Mouse (Mus musculus): ENCODE measurements around the gene Zglp1. TPM values are rescaled to one million over a fixed set of nuclear protein-coding genes. Genes with fewer than 3 reads are reported as not detected.

Zglp1 gene
- total RNA-seq, 2 experiments from 2014 or later: not detected

DNA sequence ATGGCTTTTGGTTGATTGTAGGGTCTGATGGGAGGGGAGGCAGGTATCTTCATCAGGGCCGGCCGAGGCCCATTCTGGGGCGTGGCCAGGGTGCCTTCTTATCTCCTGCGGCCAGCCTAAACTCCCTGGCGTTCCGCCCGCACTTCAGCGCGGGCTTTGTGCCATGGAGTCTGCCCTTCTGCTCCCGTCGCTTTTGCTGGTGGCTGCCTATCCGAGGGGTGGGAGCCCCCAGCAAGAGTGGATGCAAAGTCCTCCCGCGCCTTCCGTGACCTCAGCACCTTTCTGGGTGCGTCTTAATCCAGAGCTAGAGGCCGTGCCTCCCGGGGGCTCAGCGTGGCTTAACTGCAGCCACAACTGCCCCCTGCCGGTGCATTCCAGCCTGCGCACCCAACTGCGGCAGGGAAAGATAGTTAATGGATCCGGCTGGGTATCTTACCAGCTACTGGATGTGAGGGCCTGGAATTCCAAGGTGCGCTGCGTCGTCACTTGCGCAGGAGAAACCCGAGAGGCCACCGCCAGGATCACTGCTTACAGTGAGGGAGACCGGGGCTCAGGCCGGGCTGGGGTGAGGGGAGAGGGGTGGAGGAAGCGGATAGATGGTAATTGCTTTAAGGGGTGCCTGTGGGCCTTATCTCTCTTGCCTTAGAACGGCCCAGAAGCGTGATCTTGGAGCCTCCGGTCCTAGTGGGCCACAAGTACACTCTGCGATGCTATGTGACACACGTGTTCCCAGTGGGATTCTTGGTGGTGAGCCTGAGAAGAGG, 37.4 kb downstream of the Zglp1 start, which contains the start of gene Icam4:
Gene Icam4, plus strand, starts transcription at position 83 of the 764 bp plus-strand sequence.
- ATAC-seq (replicated peaks; ENCODE audit: poor library complexity, severe bottlenecking): peak; percentile 51

DNA sequence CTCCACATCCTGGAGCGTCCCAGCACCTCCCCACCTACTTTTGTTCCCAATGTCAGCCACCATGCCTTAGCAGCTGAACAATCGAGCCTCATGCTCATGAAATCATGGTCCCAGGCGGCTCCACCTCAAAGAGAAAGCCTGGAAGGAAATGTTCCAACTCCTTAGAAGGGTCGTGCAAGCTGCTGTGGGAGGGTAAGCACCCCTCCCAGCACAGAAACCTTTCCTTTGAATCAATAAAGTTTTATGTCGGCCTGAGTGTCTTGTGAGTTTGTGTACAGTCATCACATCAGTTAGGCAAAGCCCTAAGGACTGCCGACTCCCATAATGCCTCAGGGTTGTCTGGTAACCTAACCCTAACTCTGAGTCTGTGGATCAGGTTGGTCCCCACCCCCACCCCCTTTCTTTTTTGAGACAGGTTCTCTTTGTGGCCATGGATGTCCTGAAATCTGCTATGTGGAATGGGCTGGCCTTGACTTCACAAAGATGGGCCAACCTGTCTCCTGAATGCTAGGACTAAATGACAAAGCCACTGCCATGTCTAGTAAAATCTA, 38.3 kb downstream of the Zglp1 start:
- ATAC-seq (replicated peaks; ENCODE audit: poor library complexity, severe bottlenecking): no peak

GRCm38 (mm10) chr9:21027774-21028290, 39.1 kb downstream of the Zglp1 start:
- no peak for ATAC-seq (replicated peaks; ENCODE audit: poor library complexity, severe bottlenecking)

DNA sequence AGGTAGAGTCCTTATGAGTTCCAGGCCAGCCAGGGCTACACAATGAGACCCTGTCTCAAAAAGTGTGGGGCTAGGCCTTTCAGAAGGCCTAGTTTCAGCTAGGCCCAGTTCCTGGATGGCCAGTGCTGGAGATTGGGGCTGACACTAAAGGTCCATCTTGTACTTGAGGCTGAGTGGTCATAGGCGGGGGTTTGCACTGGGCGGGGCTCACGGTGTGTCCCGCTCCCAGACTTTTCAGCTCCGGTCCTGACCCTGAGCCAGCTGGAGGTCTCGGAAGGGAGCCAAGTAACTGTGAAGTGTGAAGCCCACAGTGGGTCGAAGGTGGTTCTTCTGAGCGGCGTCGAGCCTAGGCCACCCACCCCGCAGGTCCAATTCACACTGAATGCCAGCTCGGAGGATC, 40.0 kb downstream of the Zglp1 start:
- no peak for ATAC-seq (replicated peaks; ENCODE audit: poor library complexity, severe bottlenecking)

DNA sequence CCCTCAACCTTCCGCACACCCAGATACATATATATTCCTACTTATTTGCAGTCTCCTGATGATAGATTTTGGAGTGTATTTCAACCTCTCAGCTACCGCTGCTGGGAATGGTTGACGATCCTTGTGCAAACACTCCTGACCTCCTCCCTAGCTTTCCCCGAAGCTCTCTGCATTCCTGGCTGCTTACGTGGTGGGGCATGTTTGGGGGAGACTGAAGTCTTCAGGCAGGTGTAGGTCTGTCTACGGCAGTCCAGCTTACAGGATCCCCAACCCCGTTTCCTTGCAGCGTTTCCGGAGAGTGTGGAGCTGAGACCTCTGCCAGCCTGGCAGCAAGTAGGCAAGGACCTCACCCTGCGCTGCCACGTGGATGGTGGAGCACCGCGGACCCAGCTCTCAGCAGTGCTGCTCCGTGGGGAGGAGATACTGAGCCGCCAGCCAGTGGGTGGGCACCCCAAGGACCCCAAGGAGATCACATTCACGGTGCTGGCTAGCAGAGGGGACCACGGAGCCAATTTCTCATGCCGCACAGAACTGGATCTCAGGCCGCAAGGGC, 41.6 kb downstream of the Zglp1 start:
- no peak for ATAC-seq (replicated peaks; ENCODE audit: poor library complexity, severe bottlenecking)

GRCm38 (mm10) chr9:21022726-21023125, 44.2 kb downstream of the Zglp1 start:
- no peak for ATAC-seq (replicated peaks; ENCODE audit: poor library complexity, severe bottlenecking)

DNA sequence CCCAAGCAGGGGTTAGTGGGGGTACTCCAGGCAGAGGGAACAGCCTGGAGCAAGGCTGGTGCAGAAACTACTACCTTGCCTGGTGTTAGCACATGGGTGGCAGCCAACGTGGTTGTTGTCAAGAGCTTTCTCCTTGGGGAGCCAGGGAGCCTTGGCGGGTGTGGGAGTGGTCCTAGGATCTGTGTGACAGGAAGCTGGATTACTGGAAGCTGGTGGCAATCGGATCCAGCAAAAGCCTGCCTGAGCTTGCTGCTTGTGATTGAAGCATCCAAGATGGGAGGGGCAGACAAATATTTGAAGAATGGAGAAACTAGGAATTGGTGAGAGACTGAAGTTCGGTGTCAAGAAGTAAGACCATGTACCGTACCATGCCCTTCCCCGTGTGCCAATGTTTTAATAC, 44.6 kb downstream of the Zglp1 start:
- no peak for ATAC-seq (replicated peaks; ENCODE audit: poor library complexity, severe bottlenecking)

DNA sequence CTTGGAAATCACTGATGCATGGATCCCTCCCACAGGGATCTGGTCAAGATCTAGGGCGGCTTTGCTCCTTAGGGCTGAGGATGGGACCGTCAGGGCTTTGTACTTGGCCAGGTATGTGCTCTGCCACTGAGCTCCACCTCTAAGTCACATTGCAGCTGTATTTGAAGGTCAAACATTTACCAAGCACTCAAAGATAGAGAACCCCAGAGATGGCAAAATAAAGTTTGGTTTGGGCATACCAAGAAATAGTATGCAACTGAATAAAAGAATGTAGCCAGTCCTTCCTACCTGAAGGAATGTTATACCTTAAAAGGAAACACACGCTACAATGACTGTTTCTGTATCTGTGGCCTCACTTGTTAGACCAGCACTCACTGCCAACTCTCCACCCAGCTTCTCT, 45.5 kb downstream of the Zglp1 start:
- no peak for ATAC-seq (replicated peaks; ENCODE audit: poor library complexity, severe bottlenecking)

GRCm38 (mm10) chr9:21018600-21018999, 48.3 kb downstream of the Zglp1 start:
- no peak for ATAC-seq (replicated peaks; ENCODE audit: poor library complexity, severe bottlenecking)

GRCm38 (mm10) chr9:21017177-21017575, 49.7 kb downstream of the Zglp1 start:
- no peak for ATAC-seq (replicated peaks; ENCODE audit: poor library complexity, severe bottlenecking)

DNA sequence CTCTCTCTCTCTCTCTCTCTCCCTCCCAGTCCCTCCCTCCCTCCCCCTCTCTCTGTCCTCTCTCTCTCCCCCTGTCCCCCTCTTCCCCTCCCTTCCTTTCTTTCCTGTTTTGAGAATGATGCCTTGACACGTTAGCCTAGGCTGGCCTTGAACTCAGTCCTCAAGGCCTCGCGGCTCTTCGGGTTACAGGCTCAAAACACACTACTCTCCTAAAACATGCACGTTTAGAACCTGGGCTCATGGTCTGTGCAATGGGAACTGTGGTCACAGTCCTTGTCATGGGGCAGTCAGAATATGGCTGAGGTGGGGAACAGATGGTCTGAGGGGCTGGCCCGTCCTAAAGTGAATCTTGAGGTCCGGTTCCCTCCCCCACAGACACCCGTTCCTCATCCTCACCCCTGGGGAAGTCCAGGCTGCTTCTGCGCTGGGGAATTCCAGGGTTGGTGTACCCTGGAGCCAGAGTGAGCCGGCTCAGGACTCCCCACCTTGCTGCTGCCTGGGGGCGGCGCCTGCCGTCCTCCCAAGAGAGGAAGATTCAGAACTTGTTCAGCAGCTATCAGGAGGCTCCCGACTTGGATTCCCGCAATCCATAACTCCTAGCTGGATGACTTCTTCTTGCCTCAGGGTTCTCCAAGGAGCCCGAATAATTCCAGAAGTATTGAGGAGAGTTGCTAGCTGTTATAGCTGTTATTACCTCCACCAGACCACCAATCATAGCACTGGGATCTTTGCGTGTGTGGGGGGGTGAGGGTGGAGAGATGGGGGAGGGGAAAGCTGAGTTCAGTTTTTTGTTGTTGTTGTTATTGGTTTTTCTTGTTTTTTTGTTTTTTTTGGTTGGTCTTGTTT, 50.3 kb downstream of the Zglp1 start:
- peak; percentile 28 for ATAC-seq (replicated peaks; ENCODE audit: poor library complexity, severe bottlenecking)

DNA sequence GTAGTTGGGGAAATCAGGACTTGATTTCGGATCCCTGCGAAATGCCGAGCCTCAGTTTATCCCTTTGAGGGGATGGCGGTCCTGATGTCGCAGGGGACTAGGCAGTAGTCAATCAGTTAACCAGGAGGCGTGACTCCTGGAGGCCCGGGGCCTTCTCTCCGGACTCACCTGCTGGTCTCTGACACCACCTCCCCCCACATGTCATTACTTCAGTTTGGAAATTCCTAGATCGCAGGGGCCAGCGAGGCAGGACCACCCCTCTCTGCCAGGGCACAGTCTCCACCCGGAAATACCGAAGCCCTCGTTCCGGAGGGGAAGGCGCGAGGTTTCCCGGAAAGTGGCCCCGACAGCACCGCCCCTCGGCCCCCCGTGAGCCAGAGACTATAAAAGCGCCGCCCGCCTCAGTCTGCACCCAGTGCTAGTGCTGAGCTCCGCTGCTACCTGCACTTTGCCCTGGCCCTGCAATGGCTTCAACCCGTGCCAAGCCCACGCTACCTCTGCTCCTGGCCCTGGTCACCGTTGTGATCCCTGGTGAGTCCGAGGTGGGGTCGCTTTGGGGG, 51.2 kb downstream of the Zglp1 start, which contains the start of gene Icam1:
Gene Icam1, plus strand, starts transcription at position 415 of the 560 bp plus-strand sequence.
- peak; percentile 52 for ATAC-seq (replicated peaks; ENCODE audit: poor library complexity, severe bottlenecking)

GRCm38 (mm10) chr9:21014691-21015570, 52.0 kb downstream of the Zglp1 start:
- ATAC-seq (replicated peaks; ENCODE audit: poor library complexity, severe bottlenecking): peak; percentile 75

Other genes starting within 250 kb of the Zglp1 start
- not detected in 2 replicates for gene Rdh8, start 248.6 kb downstream of the Zglp1 start, total RNA-seq (2014; fragmentation: Nextera tagmentation)
- not detected in 2 replicates for gene Rdh8, start 248.6 kb downstream of the Zglp1 start, total RNA-seq (2017)
- 13.8 and 44.1 TPM in 2 replicates for gene A230050P20Rik, start 198.5 kb downstream of the Zglp1 start, total RNA-seq (2014; fragmentation: Nextera tagmentation)
- 14.4 and 16.1 TPM in 2 replicates for gene A230050P20Rik, start 198.5 kb downstream of the Zglp1 start, total RNA-seq (2017)
- gene Angptl6, start 187.4 kb downstream of the Zglp1 start, total RNA-seq (2014; fragmentation: Nextera tagmentation): 1.5 and 2.5 TPM in 2 replicates
- gene Angptl6, start 187.4 kb downstream of the Zglp1 start, total RNA-seq (2017): 0.52 and 1.4 TPM in 2 replicates
- gene Ppan, start 178.9 kb downstream of the Zglp1 start, total RNA-seq (2014; fragmentation: Nextera tagmentation): 88.0 and 115 TPM in 2 replicates
- 172 and 173 TPM in 2 replicates for gene Ppan, start 178.9 kb downstream of the Zglp1 start, total RNA-seq (2017)
- gene Eif3g, start 168.5 kb downstream of the Zglp1 start, total RNA-seq (2014; fragmentation: Nextera tagmentation): 224 and 262 TPM in 2 replicates
- 187 and 207 TPM in 2 replicates for gene Eif3g, start 168.5 kb downstream of the Zglp1 start, total RNA-seq (2017)
- 172 and 204 TPM in 2 replicates for gene Dnmt1, start 107.2 kb downstream of the Zglp1 start, total RNA-seq (2014; fragmentation: Nextera tagmentation)
- 244 and 247 TPM in 2 replicates for gene Dnmt1, start 107.2 kb downstream of the Zglp1 start, total RNA-seq (2017)
- 3.7 and 11.0 TPM in 2 replicates for gene S1pr2, start 90.3 kb downstream of the Zglp1 start, total RNA-seq (2014; fragmentation: Nextera tagmentation)
- gene S1pr2, start 90.3 kb downstream of the Zglp1 start, total RNA-seq (2017): 3.2 and 3.4 TPM in 2 replicates
- gene Mrpl4, start 64.4 kb downstream of the Zglp1 start, total RNA-seq (2014; fragmentation: Nextera tagmentation): 44.8 and 73.4 TPM in 2 replicates
- gene Mrpl4, start 64.4 kb downstream of the Zglp1 start, total RNA-seq (2017): 44.5 and 46.0 TPM in 2 replicates
- 11.6 and 14.7 TPM in 2 replicates for gene Icam1, start 51.1 kb downstream of the Zglp1 start, total RNA-seq (2014; fragmentation: Nextera tagmentation)
- 5.9 and 8.0 TPM in 2 replicates for gene Icam1, start 51.1 kb downstream of the Zglp1 start, total RNA-seq (2017)
- 2.1 and 2.3 TPM in 2 replicates for gene Icam4, start 37.7 kb downstream of the Zglp1 start, total RNA-seq (2014; fragmentation: Nextera tagmentation)
- 0.31 and 1.2 TPM in 2 replicates for gene Icam4, start 37.7 kb downstream of the Zglp1 start, total RNA-seq (2017)
- gene Icam5, start 35.0 kb downstream of the Zglp1 start, total RNA-seq (2014; fragmentation: Nextera tagmentation): 0.36 TPM in 1 of 2 replicates, not detected in the other
- 0.04 TPM in 1 of 2 replicates, not detected in the other for gene Icam5, start 35.0 kb downstream of the Zglp1 start, total RNA-seq (2017)
- gene Gm49373, start 6.0 kb upstream of the Zglp1 start, total RNA-seq (2014; fragmentation: Nextera tagmentation): not detected in 2 replicates
- 0.60 TPM in 1 of 2 replicates, not detected in the other for gene Gm49373, start 6.0 kb upstream of the Zglp1 start, total RNA-seq (2017)
- 23.5 and 39.7 TPM in 2 replicates for gene Fdx1l, start 6.5 kb upstream of the Zglp1 start, total RNA-seq (2014; fragmentation: Nextera tagmentation)
- 56.5 and 59.4 TPM in 2 replicates for gene Fdx1l, start 6.5 kb upstream of the Zglp1 start, total RNA-seq (2017)
- 61.0 and 67.3 TPM in 2 replicates for gene Gm38431, start 24.9 kb upstream of the Zglp1 start, total RNA-seq (2014; fragmentation: Nextera tagmentation)
- 5.5 and 7.5 TPM in 2 replicates for gene Gm38431, start 24.9 kb upstream of the Zglp1 start, total RNA-seq (2017)
- 59.8 and 74.1 TPM in 2 replicates for gene Raver1, start 24.9 kb upstream of the Zglp1 start, total RNA-seq (2014; fragmentation: Nextera tagmentation)
- 19.6 and 22.9 TPM in 2 replicates for gene Raver1, start 24.9 kb upstream of the Zglp1 start, total RNA-seq (2017)
- gene Tyk2, start 64.2 kb upstream of the Zglp1 start, total RNA-seq (2014; fragmentation: Nextera tagmentation): 27.1 and 28.6 TPM in 2 replicates
- 19.0 and 19.8 TPM in 2 replicates for gene Tyk2, start 64.2 kb upstream of the Zglp1 start, total RNA-seq (2017)
- gene Cdc37, start 82.9 kb upstream of the Zglp1 start, total RNA-seq (2014; fragmentation: Nextera tagmentation): 120 and 157 TPM in 2 replicates
- 285 and 306 TPM in 2 replicates for gene Cdc37, start 82.9 kb upstream of the Zglp1 start, total RNA-seq (2017)
- 19.9 and 25.7 TPM in 2 replicates for gene Pde4a, start 98.6 kb upstream of the Zglp1 start, total RNA-seq (2014; fragmentation: Nextera tagmentation)
- gene Pde4a, start 98.6 kb upstream of the Zglp1 start, total RNA-seq (2017): 3.8 and 4.1 TPM in 2 replicates
- 28.8 TPM in 2 replicates for gene Keap1, start 172.3 kb upstream of the Zglp1 start, total RNA-seq (2014; fragmentation: Nextera tagmentation)
- 31.9 and 33.5 TPM in 2 replicates for gene Keap1, start 172.3 kb upstream of the Zglp1 start, total RNA-seq (2017)
- gene S1pr5, start 181.3 kb upstream of the Zglp1 start, total RNA-seq (2014; fragmentation: Nextera tagmentation): not detected in 2 replicates
- 0.21 and 0.56 TPM in 2 replicates for gene S1pr5, start 181.3 kb upstream of the Zglp1 start, total RNA-seq (2017)
- gene Atg4d, start 198.2 kb upstream of the Zglp1 start, total RNA-seq (2014; fragmentation: Nextera tagmentation): 6.4 and 8.9 TPM in 2 replicates
- gene Atg4d, start 198.2 kb upstream of the Zglp1 start, total RNA-seq (2017): 5.5 and 5.9 TPM in 2 replicates
- gene Kri1, start 220.9 kb upstream of the Zglp1 start, total RNA-seq (2014; fragmentation: Nextera tagmentation): 50.9 and 56.3 TPM in 2 replicates
- gene Kri1, start 220.9 kb upstream of the Zglp1 start, total RNA-seq (2017): 59.5 and 86.0 TPM in 2 replicates
- 11.0 and 12.9 TPM in 2 replicates for gene Cdkn2d, start 224.3 kb upstream of the Zglp1 start, total RNA-seq (2014; fragmentation: Nextera tagmentation)
- 15.4 and 16.7 TPM in 2 replicates for gene Cdkn2d, start 224.3 kb upstream of the Zglp1 start, total RNA-seq (2017)
- gene Ap1m2, start 245.2 kb upstream of the Zglp1 start, total RNA-seq (2014; fragmentation: Nextera tagmentation): 2.5 and 5.4 TPM in 2 replicates
- gene Ap1m2, start 245.2 kb upstream of the Zglp1 start, total RNA-seq (2017): 0.10 and 0.43 TPM in 2 replicates

Measured in granulocyte monocyte progenitor cell, adult 5-6 weeks (primary cell).